Mouse (Mus musculus) forebrain, embryonic 14.5 days (tissue): ENCODE data around the gene Fam208b. TPM values are rescaled to one million over a fixed set of nuclear protein-coding genes. Genes with fewer than 3 reads are reported as not detected.

ENCODE experiments used
- ATAC-seq: fragments of 200-750 bp; cut with Nextera tagmentation; 2 replicates; pipeline ENCODE4 v1.8.0; 2017; ENCODE audit warnings: mild to moderate bottlenecking, moderate library complexity
- DNase-seq: peaks from one replicate; pipeline ENCODE4 v3.0.0-alpha.2; 2015; ENCODE audit warnings: low spot score
- H3K27ac ChIP-seq: fragments of 300-500 bp; sonication (generic); 2 replicates; pipeline ENCODE4 v1.5.1; 2014; ENCODE audit warnings: low read depth, mild to moderate bottlenecking, control low read depth, low read length, moderate library complexity
- H3K27me3 ChIP-seq: fragments of 300-500 bp; sonication (generic); replicated peaks from 2 replicates; pipeline ENCODE4 v1.6.1; 2014; ENCODE audit warnings: low read length, control low read depth, mixed read lengths; ENCODE audit not compliant: control insufficient read depth, insufficient read depth
- H3K36me3 ChIP-seq: fragments of 300-500 bp; sonication (generic); 2 replicates; pipeline ENCODE4 v1.6.1; 2014; ENCODE audit warnings: low read length, control low read depth; ENCODE audit not compliant: control insufficient read depth, insufficient read depth
- H3K4me1 ChIP-seq: fragments of 300-500 bp; sonication (generic); 2 replicates; pipeline ENCODE4 v1.6.1; 2014; ENCODE audit warnings: antibody characterized with exemption, low read length, control low read depth; ENCODE audit not compliant: control insufficient read depth, insufficient read depth
- H3K4me2 ChIP-seq: fragments of 300-500 bp; sonication (generic); 2 replicates; pipeline ENCODE4 v1.6.1; 2014; ENCODE audit warnings: mild to moderate bottlenecking, control low read depth, low read length
- H3K4me3 ChIP-seq: fragments of 300-500 bp; sonication (generic); 2 replicates; pipeline ENCODE4 v1.5.1; 2014; ENCODE audit warnings: low read depth, low read length, control low read depth
- H3K9ac ChIP-seq: fragments of 300-500 bp; sonication (generic); 2 replicates; pipeline ENCODE4 v1.6.1; 2014; ENCODE audit warnings: mild to moderate bottlenecking, low read length, control low read depth, moderate library complexity
- H3K9me3 ChIP-seq: fragments of 300-500 bp; sonication (generic); replicated peaks from 2 replicates; pipeline ENCODE4 v1.6.1; 2016; ENCODE audit warnings: low read length, control low read depth, mixed read lengths; ENCODE audit not compliant: control insufficient read depth
- WGBS: fragments of 180-500 bp; shearing (Covaris S2); extraction: QIAGEN DNeasy Blood & Tissue Kit; methylation state at CpG from one replicate; pipeline ENCODE4 v1.1.7; 2014; 5-methylcytosine and 5-hydroxymethylcytosine counted together
- polyA plus RNA-seq: library from polyadenylated mRNA; unstranded; fragments of >200 nt; fragmentation: Nextera tagmentation; extraction: Ambion mirVana; gene quantifications from 2 replicates; pipeline ENCODE4 v1.2.1, GENCODE M21; 2014

The Fam208b gene
- polyA plus RNA-seq, 1 experiment from 2014 or later: 18.2 TPM

DNA sequence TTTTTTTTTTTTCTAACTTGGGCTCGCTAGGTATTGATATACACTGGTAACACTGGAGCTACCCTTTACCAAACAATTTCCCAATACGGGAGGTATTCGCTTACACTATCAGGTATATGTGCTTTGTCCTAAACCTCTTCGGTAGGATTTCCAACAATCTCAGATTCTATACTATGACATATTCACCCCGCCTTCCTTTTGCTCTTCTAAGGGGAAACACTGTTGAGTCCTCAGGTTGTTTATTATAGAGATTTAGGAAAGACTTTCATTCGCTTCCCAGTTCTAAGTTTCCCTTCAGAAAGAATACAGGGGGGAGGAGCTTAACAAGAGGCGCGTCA is 1.2 kb downstream of the Fam208b start:
- Histone ChIP-seq H3K4me1 (0 out of 2 replicates have a peak, but pooled peaks cover 3% of the 10 kb centered on the region), H3K27ac (0 out of 2 replicates have a peak overlapping the region, but pooled peaks have one; percentile 92), H3K27me3 (no peaks in the 10 kb centered on the region), H3K36me3 (no peaks in the 10 kb centered on the region), H3K9me3 (no peaks in the 10 kb centered on the region), H3K4me3 (peak overlapping the region; percentile 95), H3K4me2 (peak overlapping the region; percentile 72), H3K9ac (peak overlapping the region; percentile 84)
- WGBS: 19% methylated on average over 8 of the region's 8 CpGs
- ATAC-seq (no peak), DNase-seq (no peak)

DNA sequence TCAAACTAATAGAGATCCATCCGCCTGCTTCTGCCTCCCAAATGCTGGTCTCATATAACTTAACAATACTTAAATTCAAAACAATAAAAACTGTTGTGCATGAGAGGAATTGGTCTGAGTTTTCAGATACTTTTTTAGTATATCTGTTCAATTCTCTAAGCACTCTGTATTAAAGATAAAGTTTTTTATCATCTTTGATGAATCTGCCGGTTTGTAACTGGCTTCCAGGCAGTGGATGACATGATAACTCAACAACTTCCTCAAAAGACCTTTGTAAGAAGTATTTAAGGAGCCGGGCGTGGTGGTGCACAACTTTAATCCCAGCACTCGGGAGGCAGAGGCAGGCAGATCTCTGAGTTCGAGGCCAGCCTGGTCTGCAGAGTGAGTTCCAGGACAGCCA is 14.7 kb downstream of the Fam208b start:
- Histone ChIP-seq H3K27ac (no peak overlapping the region), H3K4me3 (no peak overlapping the region), H3K27me3 (no peaks in the 10 kb centered on the region), H3K4me2 (no peak overlapping the region), H3K4me1 (no peaks in the 10 kb centered on the region), H3K9ac (no peak overlapping the region), H3K36me3 (peaks cover 53% of the 10 kb centered on the region), H3K9me3 (no peaks in the 10 kb centered on the region)
- WGBS: 97% methylated on average over 6 of the region's 6 CpGs
- no peak for DNase-seq
- no peak for ATAC-seq

DNA sequence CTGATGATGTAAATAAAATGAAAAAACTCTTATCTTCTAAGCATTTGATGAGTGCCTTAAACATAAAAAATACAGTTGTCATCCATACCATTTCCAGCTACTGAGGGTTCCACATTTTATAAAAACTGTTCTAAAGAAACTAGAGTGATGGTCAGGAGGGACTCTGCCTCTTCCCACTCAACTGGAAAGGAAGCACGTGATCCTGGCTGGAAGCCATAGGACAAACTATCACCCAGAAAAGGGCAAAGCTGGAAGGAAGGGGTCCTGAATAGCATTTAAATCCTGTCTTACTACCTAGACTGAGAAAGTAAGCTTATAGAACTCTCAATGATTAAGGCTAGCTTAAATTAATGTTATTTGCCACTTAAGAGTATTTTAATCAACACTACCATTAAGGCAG is 16.6 kb downstream of the Fam208b start:
- ATAC-seq (no peak), DNase-seq (no peak)
- no peak overlapping the region for H3K4me2 ChIP-seq
- 84% methylated on average over 1 of the region's 1 CpGs for WGBS
- no peak overlapping the region for H3K9ac ChIP-seq
- peaks cover 64% of the 10 kb centered on the region for H3K36me3 ChIP-seq
- no peaks in the 10 kb centered on the region for H3K27me3 ChIP-seq
- no peaks in the 10 kb centered on the region for H3K4me1 ChIP-seq
- no peak overlapping the region for H3K27ac ChIP-seq
- H3K4me3 ChIP-seq: no peak overlapping the region
- no peaks in the 10 kb centered on the region for H3K9me3 ChIP-seq

DNA sequence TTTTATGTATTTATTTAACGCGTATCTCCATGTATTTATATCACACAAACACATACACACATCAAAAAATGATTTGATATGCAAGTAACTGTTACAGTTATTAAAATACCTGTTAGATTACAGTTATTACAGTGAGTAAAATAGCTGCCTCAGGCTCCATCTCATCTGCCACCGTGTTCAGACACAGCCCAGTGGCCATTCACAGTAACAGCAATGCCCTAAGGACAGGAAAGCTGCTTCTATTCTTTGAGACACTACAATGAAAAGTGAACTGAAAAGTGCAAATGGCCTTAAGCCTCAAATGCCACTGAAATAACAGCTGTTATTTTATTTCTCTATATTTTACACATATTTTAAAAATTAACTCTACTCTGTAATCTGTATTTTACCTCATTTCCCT is 20.1 kb downstream of the Fam208b start:
- Histone ChIP-seq H3K27ac (no peak overlapping the region), H3K4me3 (no peak overlapping the region), H3K27me3 (no peaks in the 10 kb centered on the region), H3K9me3 (no peaks in the 10 kb centered on the region), H3K4me1 (no peaks in the 10 kb centered on the region), H3K4me2 (no peak overlapping the region), H3K9ac (no peak overlapping the region), H3K36me3 (peaks cover 61% of the 10 kb centered on the region)
- WGBS: 86% methylated on average over 3 of the region's 3 CpGs
- ATAC-seq (no peak), DNase-seq (no peak)

DNA sequence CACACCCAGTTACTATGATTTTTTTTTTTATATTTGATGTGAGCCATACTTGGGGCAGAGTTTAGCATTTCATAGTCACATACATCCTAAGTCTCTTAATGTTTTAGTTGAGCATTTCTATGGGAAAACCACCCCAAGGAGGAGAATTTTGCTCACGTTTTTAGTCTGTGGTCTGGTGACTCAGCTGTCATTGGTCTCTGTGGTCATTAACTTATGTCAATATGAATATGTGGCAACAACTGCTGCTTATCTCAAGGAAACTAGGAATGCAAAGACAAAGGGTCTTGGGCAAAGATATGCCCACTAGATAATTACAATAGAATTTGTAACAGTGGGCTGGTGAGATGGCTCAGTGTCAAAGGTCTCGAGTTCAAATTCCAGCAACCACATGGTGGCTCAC is 47.0 kb downstream of the Fam208b start:
- DNase-seq (no peak), ATAC-seq (no peak)
- Histone ChIP-seq H3K27ac (no peak overlapping the region), H3K9me3 (no peaks in the 10 kb centered on the region), H3K36me3 (peaks cover 72% of the 10 kb centered on the region), H3K4me2 (no peak overlapping the region), H3K9ac (no peak overlapping the region), H3K4me1 (no peaks in the 10 kb centered on the region), H3K4me3 (no peak overlapping the region), H3K27me3 (no peaks in the 10 kb centered on the region)
- WGBS: 91% methylated on average over 2 of the region's 2 CpGs

DNA sequence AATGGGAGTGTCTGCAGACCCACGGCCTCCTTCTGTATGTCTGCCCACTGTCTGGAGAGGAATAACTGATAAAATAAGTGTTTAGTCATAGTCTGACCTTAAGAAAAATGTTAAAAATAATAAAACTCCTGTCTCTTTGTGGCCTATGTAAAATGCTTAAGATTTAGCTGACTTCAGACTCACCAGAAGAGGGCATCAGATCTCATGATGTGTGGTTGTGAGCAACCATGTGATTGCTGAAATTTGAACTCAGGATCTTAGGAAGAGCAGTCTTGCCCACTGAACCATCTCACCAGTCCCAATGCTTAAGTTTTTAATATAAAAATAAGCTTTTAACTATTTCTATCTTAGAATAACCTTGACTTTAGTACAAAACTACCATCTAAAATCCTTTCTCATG is 47.8 kb downstream of the Fam208b start:
- Histone ChIP-seq H3K4me2 (no peak overlapping the region), H3K4me1 (no peaks in the 10 kb centered on the region), H3K36me3 (peaks cover 74% of the 10 kb centered on the region), H3K4me3 (no peak overlapping the region), H3K27ac (no peak overlapping the region), H3K27me3 (no peaks in the 10 kb centered on the region), H3K9ac (no peak overlapping the region), H3K9me3 (no peaks in the 10 kb centered on the region)
- ATAC-seq (no peak), DNase-seq (no peak)
- WGBS: 94% methylated on average over 1 of the region's 1 CpGs

DNA sequence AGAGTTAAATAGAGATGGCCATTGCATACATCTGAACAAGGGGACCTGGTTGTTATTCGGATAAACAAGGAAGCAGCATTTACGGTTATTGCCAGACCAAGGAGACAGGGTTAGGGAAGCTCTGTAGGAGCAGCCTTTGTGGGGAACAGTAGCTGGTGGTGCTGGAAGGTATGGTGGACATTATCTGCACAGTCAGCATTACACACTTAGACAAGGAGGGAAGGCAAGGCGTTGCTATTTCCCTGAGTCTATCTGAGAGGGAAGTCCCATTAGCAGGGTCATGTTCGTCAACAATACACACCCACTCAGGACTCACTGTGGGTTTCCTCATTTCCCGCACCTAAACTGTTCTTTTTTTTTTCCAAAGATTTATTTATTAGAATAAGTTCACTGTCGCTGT is 63.1 kb downstream of the Fam208b start:
- WGBS: 94% methylated on average over 6 of the region's 6 CpGs
- no peak overlapping the region for H3K4me3 ChIP-seq
- peaks cover 30% of the 10 kb centered on the region for H3K36me3 ChIP-seq
- H3K4me2 ChIP-seq: no peak overlapping the region
- H3K9me3 ChIP-seq: no peaks in the 10 kb centered on the region
- no peaks in the 10 kb centered on the region; the same call in 1 of the 2 replicates for H3K4me1 ChIP-seq
- H3K27ac ChIP-seq: no peak overlapping the region
- ATAC-seq (no peak), DNase-seq (no peak)
- H3K27me3 ChIP-seq: no peaks in the 10 kb centered on the region
- H3K9ac ChIP-seq: no peak overlapping the region

DNA sequence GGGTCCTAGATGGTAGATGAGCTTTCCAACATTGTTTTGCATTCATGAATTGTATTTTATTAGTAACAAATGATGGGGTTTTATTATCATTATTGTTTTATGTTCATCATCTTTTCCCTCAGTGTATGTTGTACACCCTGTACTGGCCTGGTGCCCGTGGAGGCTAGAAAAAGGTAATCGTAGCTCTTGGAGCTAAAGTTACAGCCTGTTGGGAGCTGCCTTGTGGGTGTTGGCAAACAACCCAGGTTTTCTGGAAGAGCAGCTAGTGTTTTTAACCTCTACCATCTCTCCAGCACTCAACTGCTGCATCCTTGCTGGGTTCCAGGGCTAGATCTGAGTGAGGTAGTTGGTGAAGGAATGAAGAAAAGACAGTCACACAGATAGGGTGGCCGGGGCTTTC is 63.5 kb downstream of the Fam208b start:
- ATAC-seq: no peak

DNA sequence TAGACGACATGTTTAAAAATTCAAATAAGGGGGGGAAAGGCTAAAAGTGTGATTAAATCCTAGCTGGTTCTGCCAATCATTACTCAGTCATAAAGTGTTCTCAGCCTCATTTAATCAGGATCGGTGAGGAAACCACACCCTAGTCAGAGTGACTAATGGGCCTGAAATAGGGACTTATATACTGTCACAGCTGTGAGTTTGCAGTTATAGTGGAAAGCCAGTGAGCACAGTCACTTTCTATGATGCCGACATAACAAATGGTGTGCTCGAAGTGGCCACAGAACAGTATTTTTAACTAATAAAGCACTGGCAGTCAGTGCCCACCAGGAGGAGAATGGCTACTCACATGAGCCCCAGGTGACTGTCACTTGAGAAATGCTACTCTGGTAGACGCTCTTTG is 66.0 kb downstream of the Fam208b start:
- 80% methylated on average over 5 of the region's 5 CpGs for WGBS
- H3K4me3 ChIP-seq: no peak overlapping the region
- no peak overlapping the region for H3K9ac ChIP-seq
- peaks cover 17% of the 10 kb centered on the region for H3K36me3 ChIP-seq
- no peaks in the 10 kb centered on the region for H3K27me3 ChIP-seq
- DNase-seq (no peak), ATAC-seq (no peak)
- H3K27ac ChIP-seq: no peak overlapping the region
- no peak overlapping the region for H3K4me2 ChIP-seq
- no peaks in the 10 kb centered on the region for H3K9me3 ChIP-seq
- H3K4me1 ChIP-seq: peaks cover 16% of the 10 kb centered on the region

More for the DNA sequence above, 63.5 kb downstream of the Fam208b start:
- WGBS: 87% methylated on average over 3 of the region's 3 CpGs
- Histone ChIP-seq H3K9ac (no peak overlapping the region), H3K4me1 (no peaks in the 10 kb centered on the region; the same call in 1 of the 2 replicates), H3K9me3 (no peaks in the 10 kb centered on the region), H3K36me3 (peaks cover 27% of the 10 kb centered on the region), H3K27me3 (no peaks in the 10 kb centered on the region), H3K27ac (no peak overlapping the region), H3K4me3 (no peak overlapping the region), H3K4me2 (no peak overlapping the region)
- no peak for DNase-seq
